Mouse (Mus musculus): ENCODE measurements around the gene Trpc1.

DNA sequence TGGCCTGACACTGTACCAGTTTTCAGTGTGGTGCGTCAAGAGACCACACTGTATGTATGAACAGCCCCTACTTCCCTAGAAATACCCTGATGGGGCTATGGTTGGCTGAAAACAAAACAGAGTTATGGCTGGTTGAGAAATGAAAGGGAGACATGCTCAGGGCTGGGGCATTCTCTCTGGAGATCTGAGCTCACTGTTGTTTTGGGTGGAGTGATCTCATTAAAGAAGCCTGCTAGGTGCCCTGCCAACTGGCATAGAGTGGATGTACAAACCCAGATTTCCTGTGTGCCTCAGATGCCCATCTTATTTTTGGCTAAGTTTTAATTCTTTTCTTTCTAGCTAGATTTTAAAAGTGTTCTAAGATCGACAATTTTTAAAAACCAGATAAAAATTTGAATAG is 92.2 kb downstream of the Trpc1 start:
- no peak for TF ChIP-seq TAL1 (IDR thresholded peaks at IDR 0.05; ENCODE audit: low read length)
- TF ChIP-seq GATA1 (IDR thresholded peaks at IDR 0.05; ENCODE audit: low read length), result no peak
